Mouse (Mus musculus) lung, embryonic 14.5 days (tissue): ENCODE results near the gene Ccne1. TPM values are rescaled to one million over a fixed set of nuclear protein-coding genes. Genes with fewer than 3 reads are reported as not detected.

Source experiments
- ATAC-seq: fragments of 200-750 bp; cut with Nextera tagmentation; 2 replicates; pipeline ENCODE4 v1.8.0; 2017; ENCODE audit warnings: mild to moderate bottlenecking, moderate TSS enrichment, moderate library complexity; ENCODE audit not compliant: insufficient read depth
- DNase-seq: peaks from one replicate; pipeline ENCODE4 v3.0.0-alpha.2; 2015
- H3K27ac ChIP-seq: fragments of 300-500 bp; sonication (generic); 2 replicates; pipeline ENCODE4 v1.5.1; 2014; ENCODE audit warnings: low read depth, mild to moderate bottlenecking, moderate library complexity
- H3K27me3 ChIP-seq: fragments of 300-500 bp; sonication (generic); 2 replicates; pipeline ENCODE4 v1.6.1; 2014; ENCODE audit warnings: low read length, control low read depth; ENCODE audit not compliant: insufficient read depth
- H3K36me3 ChIP-seq: fragments of 300-500 bp; sonication (generic); 2 replicates; pipeline ENCODE4 v1.6.1; 2014; ENCODE audit warnings: control low read depth; ENCODE audit not compliant: insufficient read depth
- H3K4me1 ChIP-seq: fragments of 300-500 bp; sonication (generic); 2 replicates; pipeline ENCODE4 v1.6.1; 2014; ENCODE audit warnings: antibody characterized with exemption, control low read depth; ENCODE audit not compliant: insufficient read depth
- H3K4me2 ChIP-seq: fragments of 300-500 bp; sonication (generic); 2 replicates; pipeline ENCODE4 v1.6.1; 2014; ENCODE audit warnings: mild to moderate bottlenecking
- H3K4me3 ChIP-seq: fragments of 300-500 bp; sonication (generic); 2 replicates; pipeline ENCODE4 v1.5.1; 2014; ENCODE audit warnings: low read depth, low read length
- H3K9ac ChIP-seq: fragments of 300-500 bp; sonication (generic); 2 replicates; pipeline ENCODE4 v1.6.1; 2014
- H3K9me3 ChIP-seq: fragments of 300-500 bp; sonication (generic); 2 replicates; pipeline ENCODE4 v1.6.1; 2016; ENCODE audit warnings: low read depth, low read length, control low read depth
- CTCF ChIP-seq: IDR thresholded peaks from 2 replicates; pipeline ENCODE4 v1.5.1; 2016; ENCODE audit warnings: antibody characterized with exemption, low read depth
- WGBS: fragments of 180-500 bp; shearing (Covaris S2); extraction: QIAGEN DNeasy Blood & Tissue Kit; methylation state at CpG from one replicate; pipeline ENCODE4 v1.1.7; 2014; 5-methylcytosine and 5-hydroxymethylcytosine counted together
- polyA plus RNA-seq: library from polyadenylated mRNA; unstranded; fragments of >200 nt; fragmentation: Nextera tagmentation; extraction: Ambion mirVana; gene quantifications from 2 replicates; pipeline ENCODE4 v1.2.1, GENCODE M21; 2014

Ccne1 gene
- polyA plus RNA-seq, 1 experiment from 2014 or later = 79.8 TPM

- ATAC-seq (no peak), DNase-seq (no peak)
- Histone ChIP-seq H3K9ac (no peak overlapping the region), H3K4me1 (no peaks in the 10 kb centered on the region), H3K4me3 (no peak overlapping the region), H3K4me2 (no peak overlapping the region), H3K27ac (no peak overlapping the region), H3K36me3 (peaks cover 32% of the 10 kb centered on the region), H3K27me3 (no peaks in the 10 kb centered on the region), H3K9me3 (no peaks in the 10 kb centered on the region)
- TF ChIP-seq CTCF = no peak
- 62% methylated on average over 6 of the region's 6 CpGs for WGBS
Observed at GRCm38 (mm10) chr7:38094353-38094752, 13.0 kb downstream of the Ccne1 start.

- ATAC-seq (no peak), DNase-seq (no peak)
- Histone ChIP-seq H3K4me2 (no peak overlapping the region), H3K4me3 (no peak overlapping the region), H3K4me1 (no peaks in the 10 kb centered on the region), H3K27me3 (no peaks in the 10 kb centered on the region), H3K9ac (no peak overlapping the region), H3K27ac (no peak overlapping the region), H3K9me3 (no peaks in the 10 kb centered on the region), H3K36me3 (peaks cover 20% of the 10 kb centered on the region)
- TF ChIP-seq CTCF = no peak
- WGBS = 27% methylated on average over 2 of the region's 2 CpGs
Observed at GRCm38 (mm10) chr7:38093101-38093500, 14.2 kb downstream of the Ccne1 start.

- H3K9me3 ChIP-seq = no peaks in the 10 kb centered on the region
- H3K36me3 ChIP-seq = no peaks in the 10 kb centered on the region
- H3K9ac ChIP-seq = no peak overlapping the region
- H3K27me3 ChIP-seq = no peaks in the 10 kb centered on the region
- TF ChIP-seq CTCF = no peak
- no peak overlapping the region for H3K4me2 ChIP-seq
- H3K4me3 ChIP-seq = no peak overlapping the region
- 69% methylated on average over 7 of the region's 7 CpGs for WGBS
- ATAC-seq = no peak
- DNase-seq = no peak
- H3K4me1 ChIP-seq = peaks cover 6% of the 10 kb centered on the region
- H3K27ac ChIP-seq = no peak overlapping the region
Observed at GRCm38 (mm10) chr7:38089930-38090675, 17.2 kb downstream of the Ccne1 start.

- peaks cover 6% of the 10 kb centered on the region for H3K4me1 ChIP-seq
- DNase-seq (no peak), ATAC-seq (no peak)
- no peak for TF ChIP-seq CTCF
- no peaks in the 10 kb centered on the region for H3K9me3 ChIP-seq
- no peak overlapping the region for H3K4me3 ChIP-seq
- no peaks in the 10 kb centered on the region for H3K36me3 ChIP-seq
- no peak overlapping the region for H3K9ac ChIP-seq
- no peak overlapping the region for H3K4me2 ChIP-seq
- no peak overlapping the region for H3K27ac ChIP-seq
- WGBS = 56% methylated on average over 2 of the region's 2 CpGs
- no peaks in the 10 kb centered on the region for H3K27me3 ChIP-seq
Observed at GRCm38 (mm10) chr7:38088456-38088855, 18.9 kb downstream of the Ccne1 start.

GRCm38 (mm10) chr7:38087856-38088255, 19.5 kb downstream of the Ccne1 start:
- WGBS = 78% methylated on average over 8 of the region's 8 CpGs
- Histone ChIP-seq H3K4me1 (peaks cover 6% of the 10 kb centered on the region), H3K4me2 (no peak overlapping the region), H3K4me3 (no peak overlapping the region), H3K9me3 (no peaks in the 10 kb centered on the region), H3K27ac (no peak overlapping the region), H3K9ac (no peak overlapping the region), H3K36me3 (no peaks in the 10 kb centered on the region), H3K27me3 (no peaks in the 10 kb centered on the region)
- DNase-seq = no peak
- no peak for TF ChIP-seq CTCF
- no peak for ATAC-seq

- H3K4me3 ChIP-seq = no peak overlapping the region
- H3K9me3 ChIP-seq = no peaks in the 10 kb centered on the region
- TF ChIP-seq CTCF = no peak
- ATAC-seq (no peak), DNase-seq (no peak)
- no peak overlapping the region for H3K9ac ChIP-seq
- WGBS = 47% methylated on average over 8 of the region's 8 CpGs
- no peaks in the 10 kb centered on the region for H3K27me3 ChIP-seq
- peak overlapping the region; percentile 92 for H3K4me2 ChIP-seq
- peaks cover 6% of the 10 kb centered on the region for H3K4me1 ChIP-seq
- no peaks in the 10 kb centered on the region for H3K36me3 ChIP-seq
- 0 out of 2 replicates have a peak overlapping the region, but pooled peaks have one; percentile 6 for H3K27ac ChIP-seq
Observed at GRCm38 (mm10) chr7:38086401-38086800, 20.9 kb downstream of the Ccne1 start.

GRCm38 (mm10) chr7:38085573-38086211, 21.6 kb downstream of the Ccne1 start:
- Histone ChIP-seq H3K4me1 (peaks cover 6% of the 10 kb centered on the region), H3K4me2 (peak overlapping the region; percentile 92), H3K27ac (no peak overlapping the region; the same call in 1 of the 2 replicates), H3K9me3 (no peaks in the 10 kb centered on the region), H3K4me3 (peak overlapping the region; percentile 45), H3K27me3 (no peaks in the 10 kb centered on the region), H3K9ac (peak overlapping the region; percentile 49), H3K36me3 (no peaks in the 10 kb centered on the region)
- peak; percentile 47 for TF ChIP-seq CTCF
- ATAC-seq = peak; percentile 57
- peak; percentile 82 for DNase-seq
- under 1% methylated on average over 35 of the region's 35 CpGs for WGBS
